Mouse (Mus musculus): ENCODE data around the gene Emp3. TPM values are rescaled to one million over a fixed set of nuclear protein-coding genes. Genes with fewer than 3 reads are reported as not detected.

The Emp3 gene
- polyA plus RNA-seq, 1 experiment from 2014 or later = 307 TPM

Other genes starting within 250 kb of the Emp3 start
- gene Ntn5, start 237.4 kb downstream of the Emp3 start, polyA plus RNA-seq (2015; fragmentation: Nextera tagmentation; extraction: Ambion mirVana) = 10.8 and 11.7 TPM in 2 replicates
- gene Sec1, start 227.0 kb downstream of the Emp3 start, polyA plus RNA-seq (2015; fragmentation: Nextera tagmentation; extraction: Ambion mirVana) = 9.6 and 11.1 TPM in 2 replicates
- gene Car11, start 221.6 kb downstream of the Emp3 start, polyA plus RNA-seq (2015; fragmentation: Nextera tagmentation; extraction: Ambion mirVana) = 17.2 and 17.7 TPM in 2 replicates
- gene Dbp, start 216.3 kb downstream of the Emp3 start, polyA plus RNA-seq (2015; fragmentation: Nextera tagmentation; extraction: Ambion mirVana) = 6.8 and 7.0 TPM in 2 replicates
- gene Rpl18, start 205.9 kb downstream of the Emp3 start, polyA plus RNA-seq (2015; fragmentation: Nextera tagmentation; extraction: Ambion mirVana) = 1,062 and 1,100 TPM in 2 replicates
- gene Sphk2, start 203.4 kb downstream of the Emp3 start, polyA plus RNA-seq (2015; fragmentation: Nextera tagmentation; extraction: Ambion mirVana) = 38.4 and 43.4 TPM in 2 replicates
- 2.1 and 3.2 TPM in 2 replicates for gene Fam83e, start 200.2 kb downstream of the Emp3 start, polyA plus RNA-seq (2015; fragmentation: Nextera tagmentation; extraction: Ambion mirVana)
- gene Spaca4, start 195.6 kb downstream of the Emp3 start, polyA plus RNA-seq (2015; fragmentation: Nextera tagmentation; extraction: Ambion mirVana) = 0.24 and 0.25 TPM in 2 replicates
- 1.9 TPM in 2 replicates for gene Lmtk3, start 137.7 kb downstream of the Emp3 start, polyA plus RNA-seq (2015; fragmentation: Nextera tagmentation; extraction: Ambion mirVana)
- 49.6 and 55.7 TPM in 2 replicates for gene Sult2b1, start 136.7 kb downstream of the Emp3 start, polyA plus RNA-seq (2015; fragmentation: Nextera tagmentation; extraction: Ambion mirVana)
- 124 and 129 TPM in 2 replicates for gene Cyth2, start 106.8 kb downstream of the Emp3 start, polyA plus RNA-seq (2015; fragmentation: Nextera tagmentation; extraction: Ambion mirVana)
- 1.4 and 1.7 TPM in 2 replicates for gene Kcnj14, start 96.6 kb downstream of the Emp3 start, polyA plus RNA-seq (2015; fragmentation: Nextera tagmentation; extraction: Ambion mirVana)
- 57.3 and 58.0 TPM in 2 replicates for gene Grwd1, start 90.5 kb downstream of the Emp3 start, polyA plus RNA-seq (2015; fragmentation: Nextera tagmentation; extraction: Ambion mirVana)
- 83.7 and 98.4 TPM in 2 replicates for gene Kdelr1, start 48.6 kb downstream of the Emp3 start, polyA plus RNA-seq (2015; fragmentation: Nextera tagmentation; extraction: Ambion mirVana)
- gene Grin2d, start 43.0 kb downstream of the Emp3 start, polyA plus RNA-seq (2015; fragmentation: Nextera tagmentation; extraction: Ambion mirVana) = 0.67 and 0.79 TPM in 2 replicates
- gene Syngr4, start 24.7 kb downstream of the Emp3 start, polyA plus RNA-seq (2015; fragmentation: Nextera tagmentation; extraction: Ambion mirVana) = 0.40 and 0.77 TPM in 2 replicates
- 4.9 and 5.0 TPM in 2 replicates for gene Tmem143, start 24.5 kb downstream of the Emp3 start, polyA plus RNA-seq (2015; fragmentation: Nextera tagmentation; extraction: Ambion mirVana)
- 5.7 and 9.8 TPM in 2 replicates for gene Ccdc114, start 2.7 kb upstream of the Emp3 start, polyA plus RNA-seq (2015; fragmentation: Nextera tagmentation; extraction: Ambion mirVana)
- gene Abcc6, start 108.9 kb upstream of the Emp3 start, polyA plus RNA-seq (2015; fragmentation: Nextera tagmentation; extraction: Ambion mirVana) = 0.23 and 0.33 TPM in 2 replicates
- 36.5 and 36.7 TPM in 2 replicates for gene Nomo1, start 112.3 kb upstream of the Emp3 start, polyA plus RNA-seq (2015; fragmentation: Nextera tagmentation; extraction: Ambion mirVana)
- 0.17 and 0.56 TPM in 2 replicates for gene Kcnj11, start 179.4 kb upstream of the Emp3 start, polyA plus RNA-seq (2015; fragmentation: Nextera tagmentation; extraction: Ambion mirVana)